ENCODE assay signal across 8 mouse cellular contexts in the genomic region with DNA sequence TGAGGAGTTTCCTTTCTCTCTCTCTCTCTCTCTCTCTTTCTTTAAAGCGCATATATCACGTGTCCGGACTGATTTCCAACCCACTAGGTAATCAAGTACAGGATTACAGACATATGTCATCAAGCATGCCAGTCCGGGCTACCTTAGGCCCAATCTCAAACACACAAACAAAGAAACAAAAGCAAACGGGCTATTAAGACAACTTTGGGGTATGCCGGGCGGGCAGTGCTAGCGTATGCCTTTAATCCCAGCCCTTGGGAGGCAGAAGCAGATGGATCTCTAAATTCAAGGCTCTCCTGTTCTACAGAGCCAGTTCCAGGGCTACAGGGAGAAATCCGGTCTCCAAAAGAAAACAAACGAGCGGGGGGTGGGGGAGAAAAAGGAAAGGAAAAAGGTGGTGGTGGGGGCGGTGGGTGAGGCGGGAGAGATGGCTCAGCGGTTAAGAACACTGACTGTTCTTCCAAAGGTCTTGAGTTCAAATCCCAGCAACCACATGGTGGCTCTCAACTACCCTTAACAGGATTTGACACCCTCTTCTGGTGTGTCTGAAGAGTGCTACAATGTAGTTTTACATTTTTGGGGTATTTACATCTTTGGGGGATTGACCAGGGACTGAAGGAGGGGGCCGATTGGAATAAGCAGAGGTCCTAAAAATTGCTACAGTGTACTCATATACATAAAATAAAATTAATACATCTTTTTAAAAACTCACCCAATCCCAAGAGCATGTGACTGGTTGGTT. TPM values are rescaled to one million over a fixed set of nuclear protein-coding genes. Genes with fewer than 3 reads are reported as not detected.
DNase-seq lines count a peak whose midpoint lies in the region; ATAC-seq and TF ChIP-seq lines count a peak whose summit lies in the region.

No protein-coding gene starts in this region.

- TF ChIP-seq CTCF in heart, postnatal 0 days (IDR thresholded peaks at IDR 0.05; ENCODE audit: low read depth), result no peak

- H3K9ac ChIP-seq in kidney, embryonic 15.5 days, result peak overlapping the region; percentile 64
- H3K9ac ChIP-seq in heart, postnatal 0 days (replicated peaks; ENCODE audit: low read depth, low read length), result peak overlapping the region; percentile 84

- peaks cover 16% of the 10 kb centered on the region for H3K4me1 ChIP-seq in kidney, embryonic 15.5 days
- H3K4me1 ChIP-seq in heart, postnatal 0 days (ENCODE audit: control insufficient read depth, insufficient read depth), result peaks cover 13% of the 10 kb centered on the region; the same call in 1 of the 2 replicates

- peak overlapping the region; percentile 63 for H3K4me3 ChIP-seq in kidney, embryonic 15.5 days (replicated peaks)
- H3K4me3 ChIP-seq in heart, postnatal 0 days (ENCODE audit: low read depth, low read length), result peak overlapping the region; percentile 69
- H3K4me3 ChIP-seq in macrophage (ENCODE audit: inconsistent target), result peak overlapping the region; percentile 75

- no peaks in the 10 kb centered on the region for H3K27me3 ChIP-seq in kidney, embryonic 15.5 days
- no peaks in the 10 kb centered on the region for H3K27me3 ChIP-seq in heart, postnatal 0 days (ENCODE audit: control insufficient read depth, insufficient read depth, low read length)

- 8% methylated on average over 15 of the region's 15 CpGs for WGBS in kidney, embryonic 15.5 days
- 9% methylated on average over 15 of the region's 15 CpGs for WGBS in heart, postnatal 0 days
- 7% methylated on average over 12 of the region's 15 CpGs for WGBS in macrophage (ENCODE audit: missing documents)

- DNase-seq in kidney, adult 11 months, result no peak
- peak; percentile 49 for DNase-seq in heart, postnatal 0 days (ENCODE audit: low spot score)
- DNase-seq in yolk sac, embryonic 10.5 days (ENCODE audit: low spot score), result no peak
- no peak for DNase-seq in embryo, embryonic 10.5 days (ENCODE audit: low spot score)
- no peak for DNase-seq in cerebellum, adult 9-11 months

- peaks cover 7% of the 10 kb centered on the region; the same call in 1 of the 2 replicates for H3K36me3 ChIP-seq in kidney, embryonic 15.5 days
- no peaks in the 10 kb centered on the region for H3K36me3 ChIP-seq in heart, postnatal 0 days (replicated peaks; ENCODE audit: control insufficient read depth, insufficient read depth, low read length)
- no peaks in the 10 kb centered on the region for H3K36me3 ChIP-seq in macrophage (ENCODE audit: inconsistent target)

- H3K79me2 ChIP-seq in macrophage (ENCODE audit: inconsistent target), result peaks cover 42% of the 10 kb centered on the region; the same call in 1 of the 2 replicates

- no peaks in the 10 kb centered on the region for H3K9me3 ChIP-seq in kidney, embryonic 15.5 days (replicated peaks)
- no peaks in the 10 kb centered on the region for H3K9me3 ChIP-seq in heart, postnatal 0 days (replicated peaks; ENCODE audit: control insufficient read depth, low read length)

- H3K4me2 ChIP-seq in kidney, embryonic 15.5 days, result peak overlapping the region; percentile 69
- peak overlapping the region; percentile 78 for H3K4me2 ChIP-seq in heart, postnatal 0 days (ENCODE audit: low read depth, low read length)

- no peak for TF ChIP-seq EP300 in heart, postnatal 0 days (IDR thresholded peaks at IDR 0.05; ENCODE audit: low read depth)

- ATAC-seq in kidney, embryonic 15.5 days (replicated peaks; ENCODE audit: low FRiP score), result peak; percentile 55; the same call in 1 of the 2 replicates
- peak; percentile 30 for ATAC-seq in activated CD4-positive, CD25-positive, alpha-beta regulatory T cell, adult 4 months
- no peak; the same call in none of the 2 replicates for ATAC-seq in heart, postnatal 0 days (ENCODE audit: insufficient read depth, low read depth)

- peak overlapping the region; percentile 99 for H3K27ac ChIP-seq in kidney, embryonic 15.5 days
- H3K27ac ChIP-seq in heart, postnatal 0 days (ENCODE audit: low read depth), result peak overlapping the region; percentile 100
- H3K27ac ChIP-seq in macrophage, result peak overlapping the region; percentile 86

RNA-seq across cellular contexts. Expression of gene Snrnp35, which starts 0.9 kb away (rescaled TPM):
- 26.7 and 27.4 TPM in 2 replicates for polyA plus RNA-seq in kidney, embryonic 15.5 days (2015; fragmentation: Nextera tagmentation; extraction: Ambion mirVana)
- polyA plus RNA-seq in activated CD4-positive, CD25-positive, alpha-beta regulatory T cell, adult 4 months (2017; shearing (Covaris generic)), result 10 to 100 TPM in 1 of 2 experiments, 1 to 10 TPM in 1; 5.0 to 12.3 TPM
- total RNA-seq in heart, postnatal 0 days (2014; rRNA removed; ENCODE audit: low replicate concordance), result 0.50 and 4.4 TPM in 2 replicates
- 14.0 and 14.6 TPM in 2 replicates for polyA plus RNA-seq in heart, postnatal 0 days (2015; fragmentation: Nextera tagmentation; extraction: Ambion mirVana)
- 10 to 100 TPM; 15.6 to 53.0 (median 28.3) TPM for total RNA-seq in macrophage (2018; cell fraction: chromatin; rRNA removed)
- 10 to 100 TPM; 19.7 to 42.3 (median 33.0) TPM for total RNA-seq in macrophage (2018; cell fraction: cytosol; rRNA removed)
- total RNA-seq in macrophage (2018; cell fraction: nucleus; rRNA removed), result 10 to 100 TPM; 21.0 to 56.7 (median 36.5) TPM
- 30.6 to 47.7 TPM (median 30.7 TPM) in 3 replicates for polyA plus RNA-seq in macrophage (2018)

RNA-seq across cellular contexts. Expression of gene Rilpl2, which starts 5.7 kb away (rescaled TPM):
- polyA plus RNA-seq in kidney, embryonic 15.5 days (2015; fragmentation: Nextera tagmentation; extraction: Ambion mirVana), result 29.6 and 32.8 TPM in 2 replicates
- polyA plus RNA-seq in activated CD4-positive, CD25-positive, alpha-beta regulatory T cell, adult 4 months (2017; shearing (Covaris generic)), result 10 to 100 TPM; 69.3 to 73.3 TPM
- 8.4 and 12.4 TPM in 2 replicates for total RNA-seq in heart, postnatal 0 days (2014; rRNA removed; ENCODE audit: low replicate concordance)
- polyA plus RNA-seq in heart, postnatal 0 days (2015; fragmentation: Nextera tagmentation; extraction: Ambion mirVana), result 14.9 and 15.4 TPM in 2 replicates
- total RNA-seq in macrophage (2018; cell fraction: chromatin; rRNA removed), result 100 to 1,000 TPM in 23 of 26 experiments, 10 to 100 TPM in 3; 66.4 to 240 (median 153) TPM
- 100 to 1,000 TPM; 114 to 215 (median 162) TPM for total RNA-seq in macrophage (2018; cell fraction: cytosol; rRNA removed)
- 100 to 1,000 TPM in 24 of 26 experiments, 10 to 100 TPM in 2; 60.8 to 263 (median 159) TPM for total RNA-seq in macrophage (2018; cell fraction: nucleus; rRNA removed)
- polyA plus RNA-seq in macrophage (2018), result 47.7 to 134 TPM (median 74.0 TPM) in 3 replicates

RNA-seq across cellular contexts. Expression of gene Kmt5a, which starts 44.1 kb away (rescaled TPM):
- 45.5 and 49.9 TPM in 2 replicates for polyA plus RNA-seq in kidney, embryonic 15.5 days (2015; fragmentation: Nextera tagmentation; extraction: Ambion mirVana)
- polyA plus RNA-seq in activated CD4-positive, CD25-positive, alpha-beta regulatory T cell, adult 4 months (2017; shearing (Covaris generic)), result 10 to 100 TPM; 23.4 to 26.8 TPM
- total RNA-seq in heart, postnatal 0 days (2014; rRNA removed; ENCODE audit: low replicate concordance), result 71.9 and 82.9 TPM in 2 replicates
- polyA plus RNA-seq in heart, postnatal 0 days (2015; fragmentation: Nextera tagmentation; extraction: Ambion mirVana), result 26.0 and 27.7 TPM in 2 replicates
- 100 to 1,000 TPM in 8 of 26 experiments, 10 to 100 TPM in 18; 52.3 to 174 (median 91.0) TPM for total RNA-seq in macrophage (2018; cell fraction: chromatin; rRNA removed)
- total RNA-seq in macrophage (2018; cell fraction: cytosol; rRNA removed), result 10 to 100 TPM; 45.9 to 87.1 (median 53.7) TPM
- total RNA-seq in macrophage (2018; cell fraction: nucleus; rRNA removed), result 100 to 1,000 TPM in 5 of 26 experiments, 10 to 100 TPM in 21; 40.5 to 118 (median 71.6) TPM
- 41.0 to 134 TPM (median 67.4 TPM) in 3 replicates for polyA plus RNA-seq in macrophage (2018)

RNA-seq across cellular contexts. Expression of gene Rilpl1, which starts 47.4 kb away (rescaled TPM):
- 21.8 and 22.8 TPM in 2 replicates for polyA plus RNA-seq in kidney, embryonic 15.5 days (2015; fragmentation: Nextera tagmentation; extraction: Ambion mirVana)
- polyA plus RNA-seq in activated CD4-positive, CD25-positive, alpha-beta regulatory T cell, adult 4 months (2017; shearing (Covaris generic)), result under 1 TPM; 0.69 to 0.86 TPM
- total RNA-seq in heart, postnatal 0 days (2014; rRNA removed; ENCODE audit: low replicate concordance), result 34.7 and 52.1 TPM in 2 replicates
- 39.0 and 40.5 TPM in 2 replicates for polyA plus RNA-seq in heart, postnatal 0 days (2015; fragmentation: Nextera tagmentation; extraction: Ambion mirVana)
- 1 to 10 TPM; 1.3 to 9.8 (median 4.4) TPM for total RNA-seq in macrophage (2018; cell fraction: chromatin; rRNA removed)
- total RNA-seq in macrophage (2018; cell fraction: cytosol; rRNA removed), result 10 to 100 TPM in 3 of 26 experiments, 1 to 10 TPM in 23; 3.7 to 13.4 (median 6.3) TPM
- 10 to 100 TPM in 1 of 26 experiments, 1 to 10 TPM in 25; 1.5 to 12.4 (median 3.8) TPM for total RNA-seq in macrophage (2018; cell fraction: nucleus; rRNA removed)
- polyA plus RNA-seq in macrophage (2018), result 4.3 to 9.6 TPM (median 7.6 TPM) in 3 replicates

RNA-seq across cellular contexts. Expression of gene Tmed2, which starts 56.7 kb away (rescaled TPM):
- polyA plus RNA-seq in kidney, embryonic 15.5 days (2015; fragmentation: Nextera tagmentation; extraction: Ambion mirVana), result 519 and 585 TPM in 2 replicates
- 10 to 100 TPM; 67.0 to 80.4 TPM for polyA plus RNA-seq in activated CD4-positive, CD25-positive, alpha-beta regulatory T cell, adult 4 months (2017; shearing (Covaris generic))
- total RNA-seq in heart, postnatal 0 days (2014; rRNA removed; ENCODE audit: low replicate concordance), result 331 and 388 TPM in 2 replicates
- 389 and 404 TPM in 2 replicates for polyA plus RNA-seq in heart, postnatal 0 days (2015; fragmentation: Nextera tagmentation; extraction: Ambion mirVana)
- total RNA-seq in macrophage (2018; cell fraction: chromatin; rRNA removed), result 100 to 1,000 TPM in 4 of 26 experiments, 10 to 100 TPM in 22; 47.8 to 107 (median 75.2) TPM
- total RNA-seq in macrophage (2018; cell fraction: cytosol; rRNA removed), result 100 to 1,000 TPM; 250 to 501 (median 304) TPM
- total RNA-seq in macrophage (2018; cell fraction: nucleus; rRNA removed), result 100 to 1,000 TPM; 113 to 376 (median 199) TPM
- 260 to 815 TPM (median 355 TPM) in 3 replicates for polyA plus RNA-seq in macrophage (2018)
